Mouse (Mus musculus): Measurements from ENCODE around the gene Cyb5b. TPM values are rescaled to one million over a fixed set of nuclear protein-coding genes. Genes with fewer than 3 reads are reported as not detected.
"Not testable (repeated sequence)": the region's sequence is repeated elsewhere in the genome, so short reads cannot be mapped to it uniquely, and the experiment has no call there.

Cyb5b gene
- polyA plus RNA-seq, 1 experiment from 2014 or later, result 93.2 TPM

DNA sequence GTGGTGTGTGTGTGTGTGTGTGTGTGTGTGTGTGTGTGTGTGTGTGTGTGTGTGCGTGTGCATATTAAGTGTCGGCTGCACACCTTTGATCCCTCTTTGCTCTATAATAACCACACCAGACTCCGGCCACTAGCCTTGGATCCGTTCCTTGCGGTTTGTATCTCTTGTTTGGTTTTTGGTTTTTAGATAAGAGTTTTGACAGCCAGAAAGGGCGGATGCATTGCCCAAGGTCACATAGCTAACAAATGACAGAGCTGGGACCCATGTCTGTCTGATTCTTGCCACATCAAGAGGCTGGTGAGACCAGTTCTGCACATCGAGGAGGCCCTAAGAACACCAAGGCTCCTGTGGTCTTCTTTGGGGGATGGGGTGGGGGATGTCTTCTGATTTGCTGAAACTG, 58.7 kb downstream of the Cyb5b start:
- no peak overlapping the region for H3K4me2 ChIP-seq (replicated peaks; ENCODE audit: low read depth)
- no peak for ATAC-seq
- H3K9me3 ChIP-seq (ENCODE audit: control insufficient read depth), result no peaks in the 10 kb centered on the region
- no peaks in the 10 kb centered on the region for H3K36me3 ChIP-seq (ENCODE audit: control insufficient read depth, insufficient read depth)
- no peak overlapping the region for H3K9ac ChIP-seq (ENCODE audit: low read depth, low read length)
- no peaks in the 10 kb centered on the region for H3K27me3 ChIP-seq (replicated peaks; ENCODE audit: control insufficient read depth, insufficient read depth, low read length)
- no peaks in the 10 kb centered on the region for H3K4me1 ChIP-seq (replicated peaks; ENCODE audit: control insufficient read depth, insufficient read depth, low read length)
- TF ChIP-seq CTCF (IDR thresholded peaks at IDR 0.05; ENCODE audit: low read depth), result no peak
- 50% methylated on average over 7 of the region's 7 CpGs for WGBS
- no peak overlapping the region for H3K27ac ChIP-seq (ENCODE audit: low read depth, low read length)
- H3K4me3 ChIP-seq (ENCODE audit: low read depth, low read length), result no peak overlapping the region

- Histone ChIP-seq H3K4me3 (ENCODE audit: low read depth, low read length) (no peak overlapping the region), H3K9me3 (ENCODE audit: control insufficient read depth) (no peaks in the 10 kb centered on the region), H3K4me2 (replicated peaks; ENCODE audit: low read depth) (no peak overlapping the region), H3K36me3 (ENCODE audit: control insufficient read depth, insufficient read depth) (no peaks in the 10 kb centered on the region), H3K27me3 (replicated peaks; ENCODE audit: control insufficient read depth, insufficient read depth, low read length) (no peaks in the 10 kb centered on the region), H3K4me1 (replicated peaks; ENCODE audit: control insufficient read depth, insufficient read depth, low read length) (no peaks in the 10 kb centered on the region), H3K9ac (ENCODE audit: low read depth, low read length) (no peak overlapping the region), H3K27ac (ENCODE audit: low read depth, low read length) (no peak overlapping the region)
- no peak for ATAC-seq
- 90% methylated on average over 7 of the region's 7 CpGs for WGBS
- no peak for TF ChIP-seq CTCF (IDR thresholded peaks at IDR 0.05; ENCODE audit: low read depth)
Measured at GRCm38 (mm10) chr8:107212006-107212405, 61.6 kb downstream of the Cyb5b start.

DNA sequence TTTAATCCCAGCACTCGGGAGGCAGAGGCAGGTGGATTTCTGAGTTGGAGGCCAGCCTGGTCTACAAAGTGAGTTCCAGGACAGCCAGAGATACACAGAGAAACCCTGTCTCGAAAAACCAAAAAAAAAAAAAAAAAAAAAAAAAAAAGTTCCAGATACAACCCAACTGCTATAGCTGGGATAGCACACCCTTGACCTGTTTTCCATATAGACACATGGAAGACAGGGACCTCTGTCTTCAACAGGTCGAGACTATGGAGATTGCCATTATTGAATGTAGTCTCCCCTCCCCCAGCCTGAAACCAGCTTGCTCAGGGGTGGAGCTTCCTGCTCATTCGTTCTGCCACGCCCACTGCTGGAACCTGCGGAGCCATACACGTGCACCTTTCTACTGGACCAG, 66.8 kb downstream of the Cyb5b start:
- not testable (repeated sequence) for H3K9ac ChIP-seq (ENCODE audit: low read depth, low read length); H3K4me2 ChIP-seq (replicated peaks; ENCODE audit: low read depth); ATAC-seq; H3K4me3 ChIP-seq (ENCODE audit: low read depth, low read length); H3K9me3 ChIP-seq (ENCODE audit: control insufficient read depth); H3K36me3 ChIP-seq (ENCODE audit: control insufficient read depth, insufficient read depth); H3K4me1 ChIP-seq (replicated peaks; ENCODE audit: control insufficient read depth, insufficient read depth, low read length); H3K27me3 ChIP-seq (replicated peaks; ENCODE audit: control insufficient read depth, insufficient read depth, low read length); H3K27ac ChIP-seq (ENCODE audit: low read depth, low read length)
- 70% methylated on average over 6 of the region's 7 CpGs for WGBS

DNA sequence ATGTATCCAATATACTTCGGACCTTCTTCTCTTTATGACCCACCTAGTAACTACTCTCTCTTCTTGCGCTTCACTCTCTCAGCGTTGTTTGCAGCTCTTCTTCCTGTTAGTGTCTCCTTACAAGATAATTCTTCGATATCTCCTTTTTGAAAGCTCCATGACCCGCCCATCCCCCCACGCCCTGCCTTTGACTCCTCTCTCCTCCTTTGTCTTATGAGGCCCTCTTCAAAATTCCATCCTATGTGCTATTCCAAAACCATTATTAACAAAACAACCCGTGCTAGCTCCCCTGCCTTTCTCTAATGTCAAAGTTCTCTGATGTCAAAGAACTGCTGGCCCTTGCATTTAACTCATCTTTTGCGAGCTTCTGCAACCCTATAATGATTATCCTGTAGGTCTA, 67.7 kb downstream of the Cyb5b start:
- H3K9ac ChIP-seq (ENCODE audit: low read depth, low read length), result no peak overlapping the region
- H3K4me2 ChIP-seq (replicated peaks; ENCODE audit: low read depth), result no peak overlapping the region
- H3K27ac ChIP-seq (ENCODE audit: low read depth, low read length), result no peak overlapping the region
- no peak for ATAC-seq
- H3K4me3 ChIP-seq (ENCODE audit: low read depth, low read length), result no peak overlapping the region
- no peaks in the 10 kb centered on the region for H3K27me3 ChIP-seq (replicated peaks; ENCODE audit: control insufficient read depth, insufficient read depth, low read length)
- no peak for TF ChIP-seq CTCF (IDR thresholded peaks at IDR 0.05; ENCODE audit: low read depth)
- WGBS, result 95% methylated on average over 8 of the region's 8 CpGs
- H3K36me3 ChIP-seq (ENCODE audit: control insufficient read depth, insufficient read depth), result no peaks in the 10 kb centered on the region
- H3K9me3 ChIP-seq (ENCODE audit: control insufficient read depth), result no peaks in the 10 kb centered on the region
- no peaks in the 10 kb centered on the region for H3K4me1 ChIP-seq (replicated peaks; ENCODE audit: control insufficient read depth, insufficient read depth, low read length)

DNA sequence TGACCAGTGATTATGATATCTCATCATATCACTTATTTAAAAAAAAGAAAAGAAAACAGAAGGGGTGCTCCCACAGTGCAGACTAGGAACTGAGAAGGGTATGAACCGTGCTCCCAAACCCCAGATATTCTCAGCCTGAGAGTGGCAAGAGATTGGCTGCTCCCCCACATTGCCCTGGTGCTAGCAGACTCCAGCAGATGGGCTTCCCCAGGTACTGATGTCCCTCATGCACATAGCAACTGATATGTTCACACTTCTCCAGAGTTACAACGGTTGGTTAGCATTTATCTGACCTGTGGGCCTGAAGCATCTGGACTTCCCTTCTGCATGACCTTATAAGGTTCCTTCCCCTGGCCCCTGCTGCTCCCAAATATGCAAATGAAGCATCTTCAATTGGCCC, 68.6 kb downstream of the Cyb5b start:
- TF ChIP-seq CTCF (IDR thresholded peaks at IDR 0.05; ENCODE audit: low read depth), result no peak
- ATAC-seq, result no peak

GRCm38 (mm10) chr8:107221924-107222851, 71.7 kb downstream of the Cyb5b start:
- Histone ChIP-seq H3K27me3 (replicated peaks; ENCODE audit: control insufficient read depth, insufficient read depth, low read length) (no peaks in the 10 kb centered on the region), H3K4me3 (ENCODE audit: low read depth, low read length) (no peak overlapping the region), H3K9me3 (ENCODE audit: control insufficient read depth) (no peaks in the 10 kb centered on the region), H3K4me2 (replicated peaks; ENCODE audit: low read depth) (no peak overlapping the region), H3K27ac (ENCODE audit: low read depth, low read length) (no peak overlapping the region), H3K36me3 (ENCODE audit: control insufficient read depth, insufficient read depth) (no peaks in the 10 kb centered on the region), H3K9ac (ENCODE audit: low read depth, low read length) (no peak overlapping the region), H3K4me1 (replicated peaks; ENCODE audit: control insufficient read depth, insufficient read depth, low read length) (no peaks in the 10 kb centered on the region)
- WGBS, result 37% methylated on average over 8 of the region's 8 CpGs
- TF ChIP-seq CTCF (IDR thresholded peaks at IDR 0.05; ENCODE audit: low read depth), result no peak
- ATAC-seq, result no peak

More for the DNA sequence above, 68.6 kb downstream of the Cyb5b start:
- no peaks in the 10 kb centered on the region for H3K4me1 ChIP-seq (replicated peaks; ENCODE audit: control insufficient read depth, insufficient read depth, low read length)
- no peaks in the 10 kb centered on the region for H3K27me3 ChIP-seq (replicated peaks; ENCODE audit: control insufficient read depth, insufficient read depth, low read length)
- no peaks in the 10 kb centered on the region for H3K36me3 ChIP-seq (ENCODE audit: control insufficient read depth, insufficient read depth)
- H3K4me2 ChIP-seq (replicated peaks; ENCODE audit: low read depth), result no peak overlapping the region
- no peaks in the 10 kb centered on the region for H3K9me3 ChIP-seq (ENCODE audit: control insufficient read depth)
- H3K9ac ChIP-seq (ENCODE audit: low read depth, low read length), result no peak overlapping the region
- no peak overlapping the region for H3K27ac ChIP-seq (ENCODE audit: low read depth, low read length)
- WGBS, result 74% methylated on average over 2 of the region's 2 CpGs
- H3K4me3 ChIP-seq (ENCODE audit: low read depth, low read length), result no peak overlapping the region

Measured in intestine, postnatal 0 days (tissue).